Mouse (Mus musculus): ENCODE measurements around the gene Olfr922. TPM values are rescaled to one million over a fixed set of nuclear protein-coding genes. Genes with fewer than 3 reads are reported as not detected.
A peak's percentile ranks its signal among the peaks of the same experiment; 100 is the strongest.

Olfr922 gene
- not detected in 2 replicates for total RNA-seq (2017)

DNA sequence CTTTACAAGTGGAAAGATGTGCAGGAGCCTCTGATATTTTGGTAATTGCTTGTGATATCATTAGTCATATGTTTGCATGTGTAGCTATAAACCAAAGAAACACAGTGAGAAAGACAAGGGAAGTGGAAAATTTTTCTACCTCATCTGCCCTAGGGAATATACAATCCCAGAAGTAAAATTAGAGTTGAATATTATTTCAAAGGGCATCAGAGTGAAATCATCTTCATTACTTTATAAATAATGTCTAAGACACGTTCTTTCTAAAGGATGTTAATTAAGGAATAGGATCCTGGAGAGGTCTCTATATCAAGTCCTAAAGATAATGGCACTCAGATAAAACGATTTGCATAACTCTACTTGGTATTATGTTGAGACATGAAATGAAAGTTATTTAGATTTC is at the start of gene Olfr922:
Gene Olfr922, plus strand, starts transcription at position 301 of the 400 bp plus-strand sequence.
- ATAC-seq (replicated peaks in 1 of 2; ENCODE audit: insufficient read depth in 1 of 2, low FRiP score in 2 of 2, low TSS enrichment in 1 of 2, low read depth in 1 of 2, poor library complexity in 2 of 2, severe bottlenecking in 2 of 2): no peak

DNA sequence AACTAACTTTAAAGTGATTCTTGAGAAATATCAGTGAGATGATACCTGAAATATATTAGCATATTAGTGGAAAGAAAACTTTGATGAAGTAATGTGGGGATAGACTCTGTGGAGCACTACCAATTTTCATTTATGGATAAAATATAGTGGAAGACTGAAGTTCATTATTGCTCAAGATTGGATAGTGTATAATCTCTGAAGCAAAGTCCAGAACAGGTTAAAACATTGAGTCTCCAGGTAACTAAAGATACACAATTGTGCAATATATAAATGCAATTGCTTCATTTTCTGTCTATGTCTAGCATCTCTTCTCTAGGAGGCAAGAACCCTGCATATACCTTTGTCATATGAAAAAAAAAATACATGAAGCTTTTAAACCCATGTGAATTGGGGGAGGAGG is 41.6 kb upstream of the Olfr922 start, which contains the start of gene Olfr921:
Gene Olfr921, plus strand, starts transcription at position 301 of the 400 bp plus-strand sequence.
- ATAC-seq (replicated peaks in 1 of 2; ENCODE audit: insufficient read depth in 1 of 2, low FRiP score in 2 of 2, low TSS enrichment in 1 of 2, low read depth in 1 of 2, poor library complexity in 2 of 2, severe bottlenecking in 2 of 2): no peak

DNA sequence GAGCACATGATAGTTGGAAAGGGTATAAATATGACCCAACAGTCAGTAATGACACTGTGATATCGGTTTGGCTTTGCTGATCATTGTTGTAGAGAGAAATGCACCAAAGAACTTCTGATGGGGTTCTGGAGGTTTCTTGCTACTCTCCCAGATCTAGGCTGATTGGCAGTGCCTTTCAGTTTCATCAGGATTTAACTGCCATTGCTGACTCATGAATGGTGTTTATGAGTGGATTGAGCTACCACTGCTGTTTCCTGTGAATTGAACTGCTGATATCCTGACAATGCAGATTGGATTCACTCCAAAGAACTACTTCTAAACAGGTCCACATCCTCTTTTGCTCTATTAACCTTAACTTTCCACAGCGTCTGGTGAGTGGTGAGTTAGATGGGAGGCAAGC is 21.7 kb upstream of the Olfr922 start:
- peak; percentile 64 to 85 for ATAC-seq (replicated peaks in 1 of 2; ENCODE audit: insufficient read depth in 1 of 2, low FRiP score in 2 of 2, low TSS enrichment in 1 of 2, low read depth in 1 of 2, poor library complexity in 2 of 2, severe bottlenecking in 2 of 2)

DNA sequence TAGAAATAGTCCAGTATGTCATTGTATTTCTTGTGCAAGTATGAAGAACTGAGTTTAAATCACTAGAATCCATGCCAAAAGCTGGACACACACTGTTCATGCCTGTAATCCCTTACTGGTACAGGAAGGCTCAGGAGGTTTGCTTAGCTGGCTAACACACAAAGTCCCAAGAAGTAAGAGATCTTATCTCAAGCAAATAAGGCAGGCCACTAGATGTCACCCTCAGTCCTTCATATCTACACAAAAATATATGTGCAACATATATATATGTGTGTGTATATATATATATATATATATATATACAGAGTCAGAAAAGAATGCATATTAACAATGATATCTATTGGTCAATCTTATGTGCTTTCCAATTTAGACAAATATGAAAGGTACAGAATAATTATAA is 8.7 kb upstream of the Olfr922 start:
- no peak for ATAC-seq (replicated peaks in 1 of 2; ENCODE audit: insufficient read depth in 1 of 2, low FRiP score in 2 of 2, low TSS enrichment in 1 of 2, low read depth in 1 of 2, poor library complexity in 2 of 2, severe bottlenecking in 2 of 2)

DNA sequence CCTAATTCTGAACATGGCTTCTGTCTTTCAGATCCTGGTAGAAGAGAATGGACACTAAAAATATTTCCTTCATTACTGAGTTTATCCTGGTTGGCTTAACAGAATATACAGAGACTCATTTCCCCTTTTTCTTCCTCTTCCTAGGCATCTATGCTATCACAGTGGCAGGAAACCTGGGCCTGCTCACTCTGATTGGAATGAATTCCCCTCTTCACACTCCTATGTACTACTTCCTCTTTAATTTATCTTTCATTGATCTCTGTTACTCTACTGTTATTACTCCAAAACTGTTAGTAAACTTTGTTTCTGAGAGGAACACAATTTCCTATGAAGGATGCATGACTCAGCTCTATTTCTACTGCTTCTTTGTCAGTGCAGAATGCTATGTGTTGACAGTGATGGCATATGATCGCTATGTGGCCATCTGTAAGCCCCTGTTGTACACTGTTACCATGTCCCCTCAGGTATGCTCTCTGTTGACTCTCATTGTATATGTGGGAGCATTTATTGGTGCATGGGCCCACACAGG is 1.1 kb downstream of the Olfr922 start:
- peak; percentile 51 to 56; a peak in 3 of 4 replicates for ATAC-seq (replicated peaks in 1 of 2; ENCODE audit: insufficient read depth in 1 of 2, low FRiP score in 2 of 2, low TSS enrichment in 1 of 2, low read depth in 1 of 2, poor library complexity in 2 of 2, severe bottlenecking in 2 of 2)

DNA sequence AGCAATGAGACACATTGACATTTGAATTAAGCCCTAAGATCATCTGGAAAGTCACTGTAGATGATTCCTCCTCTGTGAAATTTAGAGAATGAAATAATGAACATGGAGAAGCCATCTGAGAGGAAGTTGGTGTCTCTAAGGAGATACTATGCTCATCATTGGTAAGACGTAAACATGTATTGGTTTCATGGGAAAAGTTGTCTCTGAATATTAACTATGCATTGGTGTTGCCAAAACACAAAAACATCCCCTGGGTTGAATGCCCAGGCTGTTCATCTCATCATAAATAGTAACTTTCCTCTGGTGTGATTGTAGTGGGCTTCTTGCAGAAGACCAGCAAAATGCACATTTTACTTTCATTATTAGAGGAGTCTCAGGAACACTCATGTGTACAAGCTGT is 11.8 kb downstream of the Olfr922 start, which contains the start of gene Olfr923:
Gene Olfr923, plus strand, starts transcription at position 301 of the 400 bp plus-strand sequence.
- no peak for ATAC-seq (replicated peaks in 1 of 2; ENCODE audit: insufficient read depth in 1 of 2, low FRiP score in 2 of 2, low TSS enrichment in 1 of 2, low read depth in 1 of 2, poor library complexity in 2 of 2, severe bottlenecking in 2 of 2)

DNA sequence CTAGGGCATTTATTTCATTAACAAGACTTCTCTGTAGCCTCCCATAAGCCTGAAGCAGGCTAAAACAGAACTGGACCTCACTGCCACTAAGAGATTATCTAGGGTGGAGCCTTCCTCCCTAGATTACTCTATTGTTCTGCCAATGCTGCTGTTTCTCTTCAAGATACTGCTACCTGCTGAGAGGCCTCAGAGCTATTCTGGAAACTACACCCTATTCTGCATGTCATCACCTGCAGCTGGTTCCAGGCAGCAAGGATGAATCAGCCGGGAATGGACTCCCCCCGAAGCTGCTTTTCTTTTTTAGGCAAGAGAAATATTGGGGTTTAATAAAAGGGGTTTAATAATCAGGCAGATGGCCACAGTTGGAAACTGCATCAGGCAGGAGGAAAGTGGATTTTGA is 18.6 kb downstream of the Olfr922 start:
- no peak for ATAC-seq (replicated peaks in 1 of 2; ENCODE audit: insufficient read depth in 1 of 2, low FRiP score in 2 of 2, low TSS enrichment in 1 of 2, low read depth in 1 of 2, poor library complexity in 2 of 2, severe bottlenecking in 2 of 2)

DNA sequence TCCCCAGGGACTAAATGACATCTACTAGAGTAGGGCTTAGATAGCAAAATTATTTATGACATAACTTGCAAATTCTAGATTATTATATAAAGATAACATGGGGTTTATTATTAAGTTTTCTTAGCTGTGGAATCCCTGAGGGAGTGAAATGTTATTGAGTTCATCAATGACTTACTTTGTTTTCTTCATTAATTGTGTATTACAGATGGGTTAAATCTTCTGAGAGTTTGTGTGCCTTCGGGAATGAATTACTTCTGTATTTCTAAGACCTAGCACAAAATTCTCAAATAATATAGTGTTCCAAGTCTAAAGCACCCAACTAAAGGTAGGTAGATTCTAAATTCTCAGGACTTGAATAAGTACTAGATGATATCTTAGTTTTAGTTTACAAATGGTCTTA is 29.7 kb downstream of the Olfr922 start, which contains the start of gene Olfr924:
Gene Olfr924, plus strand, starts transcription at position 301 of the 400 bp plus-strand sequence.
- no peak for ATAC-seq (replicated peaks in 1 of 2; ENCODE audit: insufficient read depth in 1 of 2, low FRiP score in 2 of 2, low TSS enrichment in 1 of 2, low read depth in 1 of 2, poor library complexity in 2 of 2, severe bottlenecking in 2 of 2)

DNA sequence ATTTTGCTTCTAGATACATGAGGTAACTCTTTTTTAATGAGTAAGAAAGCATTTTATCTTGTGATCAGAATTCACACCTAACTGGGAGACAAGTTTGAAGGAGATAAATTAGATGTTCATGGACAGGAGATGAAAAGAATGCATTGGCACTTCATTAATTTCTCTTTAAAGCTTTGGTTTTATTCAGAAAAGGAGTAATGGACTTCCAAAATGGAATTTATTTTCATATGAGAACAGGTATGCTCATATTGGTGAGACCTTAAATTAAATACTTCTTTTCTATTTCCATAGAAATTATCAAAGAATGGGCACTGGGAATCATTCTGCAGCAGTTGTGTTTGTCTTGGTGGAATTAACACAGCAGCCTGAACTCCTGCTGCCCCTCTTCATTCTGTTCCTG is 40.3 kb downstream of the Olfr922 start, which contains the start of gene Olfr26:
Gene Olfr26, plus strand, starts transcription at position 301 of the 400 bp plus-strand sequence.
- ATAC-seq (replicated peaks in 1 of 2; ENCODE audit: insufficient read depth in 1 of 2, low FRiP score in 2 of 2, low TSS enrichment in 1 of 2, low read depth in 1 of 2, poor library complexity in 2 of 2, severe bottlenecking in 2 of 2): no peak

Other genes starting within 250 kb of the Olfr922 start
- not detected in 2 replicates for gene Olfr912, start 234.4 kb upstream of the Olfr922 start, total RNA-seq (2017)
- gene Olfr913, start 221.9 kb upstream of the Olfr922 start, total RNA-seq (2017): not detected in 2 replicates
- not detected in 2 replicates for gene Olfr914, start 209.5 kb upstream of the Olfr922 start, total RNA-seq (2017)
- gene Olfr916, start 154.7 kb upstream of the Olfr922 start, total RNA-seq (2017): not detected in 2 replicates
- not detected in 2 replicates for gene Olfr917, start 148.8 kb upstream of the Olfr922 start, total RNA-seq (2017)
- gene Olfr918, start 140.0 kb upstream of the Olfr922 start, total RNA-seq (2017): not detected in 2 replicates
- not detected in 2 replicates for gene Olfr919, start 110.9 kb upstream of the Olfr922 start, total RNA-seq (2017)
- 50.0 and 74.2 TPM in 2 replicates for gene Vwa5a, start 96.3 kb upstream of the Olfr922 start, total RNA-seq (2017)
- gene Olfr920, start 62.3 kb upstream of the Olfr922 start, total RNA-seq (2017): 0.75 and 1.2 TPM in 2 replicates
- not detected in 2 replicates for gene Olfr921, start 41.5 kb upstream of the Olfr922 start, total RNA-seq (2017)
- gene Olfr923, start 11.9 kb downstream of the Olfr922 start, total RNA-seq (2017): not detected in 2 replicates
- not detected in 2 replicates for gene Olfr924, start 29.8 kb downstream of the Olfr922 start, total RNA-seq (2017)
- gene Olfr26, start 40.4 kb downstream of the Olfr922 start, total RNA-seq (2017): not detected in 2 replicates
- gene Olfr926, start 62.5 kb downstream of the Olfr922 start, total RNA-seq (2017): not detected in 2 replicates
- gene Olfr930, start 115.2 kb downstream of the Olfr922 start, total RNA-seq (2017): not detected in 2 replicates
- gene Olfr933, start 157.7 kb downstream of the Olfr922 start, total RNA-seq (2017): not detected in 2 replicates
- gene Olfr934, start 173.7 kb downstream of the Olfr922 start, total RNA-seq (2017): not detected in 2 replicates
- not detected in 2 replicates for gene Olfr935, start 185.1 kb downstream of the Olfr922 start, total RNA-seq (2017)
- not detected in 2 replicates for gene Olfr146, start 208.8 kb downstream of the Olfr922 start, total RNA-seq (2017)